Mouse (Mus musculus): ENCODE results near the gene Rbfox1.

GRCm38 (mm10) chr16:6829892-6830524, 944.9 kb downstream of the Rbfox1 start:
- no peak for TF ChIP-seq GATA1 (IDR thresholded peaks at IDR 0.05; ENCODE audit: borderline replicate concordance, low read length)
- no peak for TF ChIP-seq FLI1 (IDR thresholded peaks at IDR 0.05; ENCODE audit: low read length)

Data from megakaryocyte, embryonic 14.5 days (primary cell).